Mouse (Mus musculus) adrenal gland, adult 8-10 months (tissue): ENCODE results near the gene Dmpk. TPM values are rescaled to one million over a fixed set of nuclear protein-coding genes. Genes with fewer than 3 reads are reported as not detected.

Experiments used
- microRNA-seq, 2 experiments: library from miRNA; unstranded; fragments of <30 nt; microRNA quantifications; one replicate each; pipeline ENCODE4 v1.2.0; 2022
- total RNA-seq, 4 experiments: library from RNA; stranded (reverse); gene quantifications; 2 replicates each; pipeline ENCODE4 v1.2.4; 2022

Gene Dmpk
- total RNA-seq, 4 experiments from 2014 or later, result 118 to 287 (median 209) TPM

Small RNA genes within 50 kb of the gene (microRNA-seq; reads per million reads assigned to microRNA genes)
- gene Mir3100, result 2.8 reads per million in 2 experiments

Other genes with a start within 250 kb of the Dmpk start
- gene Mill2, start 243.9 kb upstream of the Dmpk start, total RNA-seq, result 10 to 100 TPM in 3 of 4 experiments, 1 to 10 TPM in 1; 8.5 to 12.4 (median 11.2) TPM
- 1 to 10 TPM; 1.3 to 2.8 (median 1.8) TPM for gene Pglyrp1, start 212.5 kb upstream of the Dmpk start, total RNA-seq
- gene Ccdc61, start 173.4 kb upstream of the Dmpk start, total RNA-seq, result 10 to 100 TPM; 12.6 to 18.4 (median 14.0) TPM
- gene Nova2, start 158.0 kb upstream of the Dmpk start, total RNA-seq, result 1 to 10 TPM; 5.6 to 9.2 (median 7.1) TPM
- gene Nanos2, start 96.4 kb upstream of the Dmpk start, total RNA-seq, result not detected
- gene Mypop, start 92.6 kb upstream of the Dmpk start, total RNA-seq, result 10 to 100 TPM; 11.4 to 18.0 (median 15.5) TPM
- 10 to 100 TPM; 49.0 to 52.8 (median 50.9) TPM for gene Irf2bp1, start 79.8 kb upstream of the Dmpk start, total RNA-seq
- gene Foxa3, start 60.3 kb upstream of the Dmpk start, total RNA-seq, result under 1 TPM in 1 of 4 experiments, not detected in 3; 0.12 TPM
- gene Sympk, start 59.5 kb upstream of the Dmpk start, total RNA-seq, result 100 to 1,000 TPM; 110 to 113 (median 111) TPM
- gene Rsph6a, start 29.2 kb upstream of the Dmpk start, total RNA-seq, result under 1 TPM in 1 of 4 experiments, not detected in 3; 0.24 TPM
- 10 to 100 TPM; 54.9 to 74.1 (median 62.4) TPM for gene Dmwd, start 7.6 kb upstream of the Dmpk start, total RNA-seq
- gene Six5, start 10.7 kb downstream of the Dmpk start, total RNA-seq, result 10 to 100 TPM; 16.8 to 27.8 (median 20.2) TPM
- gene Gm4969, start 34.5 kb downstream of the Dmpk start, total RNA-seq, result not detected
- gene Fbxo46, start 36.0 kb downstream of the Dmpk start, total RNA-seq, result 10 to 100 TPM; 13.6 to 17.6 (median 16.1) TPM
- gene Qpctl, start 65.4 kb downstream of the Dmpk start, total RNA-seq, result 10 to 100 TPM; 18.0 to 24.0 (median 23.9) TPM
- gene Snrpd2, start 65.9 kb downstream of the Dmpk start, total RNA-seq, result 10 to 100 TPM; 86.1 to 97.7 (median 92.4) TPM
- gene Gipr, start 82.3 kb downstream of the Dmpk start, total RNA-seq, result 1 to 10 TPM in 1 of 4 experiments, under 1 TPM in 3; 0.17 to 1.5 (median 0.64) TPM
- 10 to 100 TPM; 56.2 to 79.2 (median 69.6) TPM for gene Eml2, start 92.6 kb downstream of the Dmpk start, total RNA-seq
- 10 to 100 TPM in 2 of 4 experiments, 1 to 10 TPM in 2; 5.7 to 15.2 (median 8.2) TPM for gene Gpr4, start 128.7 kb downstream of the Dmpk start, total RNA-seq
- 10 to 100 TPM; 32.4 to 41.5 (median 33.7) TPM for gene Opa3, start 144.5 kb downstream of the Dmpk start, total RNA-seq
- 10 to 100 TPM; 44.8 to 70.6 (median 59.1) TPM for gene Vasp, start 188.0 kb downstream of the Dmpk start, total RNA-seq
- gene Ppm1n, start 196.2 kb downstream of the Dmpk start, total RNA-seq, result not detected
- gene Rtn2, start 198.8 kb downstream of the Dmpk start, total RNA-seq, result 10 to 100 TPM in 1 of 4 experiments, 1 to 10 TPM in 3; 3.8 to 15.0 (median 6.8) TPM
- 1 to 10 TPM; 1.6 to 9.4 (median 5.6) TPM for gene Fosb, start 226.2 kb downstream of the Dmpk start, total RNA-seq